Mouse (Mus musculus) midbrain, embryonic 16.5 days (tissue): Measurements from ENCODE around the gene Txn2. TPM values are rescaled to one million over a fixed set of nuclear protein-coding genes. Genes with fewer than 3 reads are reported as not detected.
"Not testable (repeated sequence)": the region's sequence is repeated elsewhere in the genome, so short reads cannot be mapped to it uniquely, and the experiment has no call there.

Experiments
- ATAC-seq: fragments of 200-750 bp; cut with Nextera tagmentation; 2 replicates; pipeline ENCODE4 v1.8.0; 2017; ENCODE audit warnings: moderate TSS enrichment
- H3K27ac ChIP-seq: fragments of 300-500 bp; sonication (generic); 2 replicates; pipeline ENCODE4 v1.5.1; 2014; ENCODE audit warnings: mild to moderate bottlenecking, low read length, mixed read lengths
- H3K27me3 ChIP-seq: fragments of 300-500 bp; sonication (generic); 2 replicates; pipeline ENCODE4 v1.6.1; 2014; ENCODE audit warnings: low read depth, low read length, mixed read lengths; ENCODE audit not compliant: control insufficient read depth, insufficient read depth
- H3K36me3 ChIP-seq: fragments of 300-500 bp; sonication (generic); 2 replicates; pipeline ENCODE4 v1.6.1; 2014; ENCODE audit warnings: mild to moderate bottlenecking, low read length, moderate library complexity, mixed read lengths; ENCODE audit not compliant: control insufficient read depth, insufficient read depth
- H3K4me1 ChIP-seq: fragments of 300-500 bp; sonication (generic); 2 replicates; pipeline ENCODE4 v1.6.1; 2014; ENCODE audit warnings: mild to moderate bottlenecking, low read length, mixed read lengths; ENCODE audit not compliant: control insufficient read depth, insufficient read depth
- H3K4me2 ChIP-seq: fragments of 300-500 bp; sonication (generic); 2 replicates; pipeline ENCODE4 v1.6.1; 2014; ENCODE audit warnings: mild to moderate bottlenecking, low read length, mixed read lengths
- H3K4me3 ChIP-seq: fragments of 300-500 bp; sonication (generic); 2 replicates; pipeline ENCODE4 v1.5.1; 2014; ENCODE audit warnings: low read depth, mild to moderate bottlenecking, low read length, moderate library complexity, mixed read lengths
- H3K9ac ChIP-seq: fragments of 300-500 bp; sonication (generic); 2 replicates; pipeline ENCODE4 v1.6.1; 2014; ENCODE audit warnings: low read depth, low read length, mixed read lengths
- H3K9me3 ChIP-seq: fragments of 300-500 bp; sonication (generic); replicated peaks from 2 replicates; pipeline ENCODE4 v1.6.1; 2014; ENCODE audit warnings: mild to moderate bottlenecking, low read length, mixed read lengths; ENCODE audit not compliant: control insufficient read depth, poor library complexity, severe bottlenecking
- WGBS: fragments of 180-500 bp; shearing (Covaris S2); extraction: QIAGEN DNeasy Blood & Tissue Kit; methylation state at CpG from one replicate; pipeline ENCODE4 v1.1.7; 2014; 5-methylcytosine and 5-hydroxymethylcytosine counted together
- polyA plus RNA-seq: library from polyadenylated mRNA; unstranded; fragments of >200 nt; fragmentation: Nextera tagmentation; extraction: Ambion mirVana; gene quantifications from 2 replicates; pipeline ENCODE4 v1.2.1, GENCODE M21; 2015

Txn2 gene
- polyA plus RNA-seq, 1 experiment from 2014 or later = 187 TPM

GRCm38 (mm10) chr15:77867231-77867968 lies 61.4 kb downstream of the Txn2 start:
- H3K4me3 ChIP-seq, H3K9me3 ChIP-seq, ATAC-seq, H3K27me3 ChIP-seq, H3K4me2 ChIP-seq, H3K27ac ChIP-seq, H3K36me3 ChIP-seq, H3K9ac ChIP-seq, H3K4me1 ChIP-seq: not testable (repeated sequence)
- WGBS = 97% methylated on average over 6 of the region's 10 CpGs

GRCm38 (mm10) chr15:77866583-77867220 lies 62.1 kb downstream of the Txn2 start:
- no peak overlapping the region for H3K4me3 ChIP-seq
- no peaks in the 10 kb centered on the region for H3K27me3 ChIP-seq
- H3K9me3 ChIP-seq = no peaks in the 10 kb centered on the region
- no peak overlapping the region for H3K27ac ChIP-seq
- H3K4me2 ChIP-seq = no peak overlapping the region
- no peak for ATAC-seq
- no peak overlapping the region for H3K9ac ChIP-seq
- WGBS = 37% methylated on average over 11 of the region's 11 CpGs
- no peaks in the 10 kb centered on the region for H3K4me1 ChIP-seq
- no peaks in the 10 kb centered on the region for H3K36me3 ChIP-seq

Other genes starting within 250 kb of the Txn2 start
- gene Apol7e, start 230.1 kb downstream of the Txn2 start, polyA plus RNA-seq = not detected in 2 replicates
- gene Apol9b, start 200.0 kb downstream of the Txn2 start, polyA plus RNA-seq = not detected in 2 replicates
- 0.11 and 0.27 TPM in 2 replicates for gene Apol8, start 172.0 kb downstream of the Txn2 start, polyA plus RNA-seq
- 9.5 and 11.2 TPM in 2 replicates for gene Myh9, start 86.8 kb downstream of the Txn2 start, polyA plus RNA-seq
- 9.2 and 11.0 TPM in 2 replicates for gene Foxred2, start 27.7 kb upstream of the Txn2 start, polyA plus RNA-seq
- 164 and 166 TPM in 2 replicates for gene Eif3d, start 41.8 kb upstream of the Txn2 start, polyA plus RNA-seq
- gene Cacng2, start 191.0 kb upstream of the Txn2 start, polyA plus RNA-seq = 13.4 and 13.6 TPM in 2 replicates
- 90.0 and 104 TPM in 2 replicates for gene Ift27, start 245.1 kb upstream of the Txn2 start, polyA plus RNA-seq